14 mouse cellular contexts compared by ENCODE assay signal in the genomic region with DNA sequence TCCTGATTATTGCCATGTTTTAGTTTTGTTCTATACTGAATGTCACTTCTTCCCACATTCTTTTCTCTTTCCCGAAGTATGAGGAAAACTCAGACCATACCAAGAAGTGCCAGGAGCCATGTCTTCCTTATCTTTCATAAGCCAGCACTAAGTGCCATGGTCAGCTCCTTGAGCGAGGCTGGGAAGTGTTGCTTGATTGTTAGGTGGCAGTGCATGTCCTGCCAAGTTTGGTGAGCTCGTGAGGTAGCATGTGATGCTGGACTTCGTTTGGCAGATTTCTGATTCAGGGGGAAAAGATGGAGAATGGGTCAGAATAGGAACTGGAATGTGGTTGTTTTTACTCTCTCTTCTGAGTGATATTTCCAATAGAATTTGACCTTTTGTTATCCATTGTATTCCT.
DNase-seq lines count a peak whose midpoint lies in the region; ATAC-seq lines count a peak whose summit lies in the region.
"Had no signal": no experiment of that assay in that cellular context is flagged by ENCODE, and none has a peak within 500 bp of the region (broad histone marks: within the 10 kb centered on the region; RNA-seq: fewer than 3 reads in every experiment).

No protein-coding gene starts in this region.

- peak; percentile 16 to 20 for DNase-seq in cerebellum, postnatal 14 days
- peak; percentile 34 for DNase-seq in kidney, adult 9 months
- no peak for DNase-seq in kidney, adult 18-20 months
- peak; percentile 36 to 50 for DNase-seq in heart, postnatal 14 days
- peak; percentile 30 for DNase-seq in lung, postnatal 10 days
- no peak for DNase-seq in urinary bladder, postnatal 14 days (ENCODE audit: low spot score)
- DNase-seq in spleen, postnatal 36 days (ENCODE audit: low spot score in 2 of 2), result no peak
- DNase-seq: adrenal gland, adult 2 months; cerebellum, adult 9-11 months; liver; retina, postnatal 1 day; spleen, adult 18-20 months had no signal

- ATAC-seq in cerebellum, adult (ENCODE audit: insufficient number of reproducible peaks, low FRiP score, low TSS enrichment), result no peak
- ATAC-seq: hindbrain, postnatal 0 days had no signal

- intact Hi-C loops in heart, postnatal 14 days (cut with DNase I), result no loop called here

Comparison
In these comparisons a context has a peak if more than half of its experiments do, and no peak if none do; other contexts are left out.
1. DNase-seq: peak in cerebellum, postnatal 14 days (2 of 2), kidney, adult 9 months (single experiment), heart, postnatal 14 days (2 of 2) and lung, postnatal 10 days (single experiment); none in kidney, adult 18-20 months (single experiment), urinary bladder, postnatal 14 days (single experiment) and spleen, postnatal 36 days (0 of 2).